Mouse (Mus musculus) brain, embryonic 14.5 days (tissue): ENCODE data around the gene Gale.
"Not testable (repeated sequence)": the region's sequence is repeated elsewhere in the genome, so short reads cannot be mapped to it uniquely, and the experiment has no call there.

Experiments
- CTCF ChIP-seq: fragments of 200-500 bp; IDR thresholded peaks from 2 replicates; pipeline ENCODE4 v1.5.1; 2012; ENCODE audit warnings: inconsistent platforms, mild to moderate bottlenecking, moderate library complexity, borderline replicate concordance; ENCODE audit not compliant: insufficient read depth, insufficient read length; ENCODE audit errors: extremely low read depth
- POLR2A ChIP-seq: fragments of 200-500 bp; IDR thresholded peaks from 2 replicates; pipeline ENCODE4 v1.6.1; 2012; ENCODE audit warnings: mild to moderate bottlenecking, inconsistent platforms, borderline replicate concordance; ENCODE audit not compliant: poor library complexity, insufficient read depth, insufficient read length, severe bottlenecking; ENCODE audit errors: extremely low read depth

DNA sequence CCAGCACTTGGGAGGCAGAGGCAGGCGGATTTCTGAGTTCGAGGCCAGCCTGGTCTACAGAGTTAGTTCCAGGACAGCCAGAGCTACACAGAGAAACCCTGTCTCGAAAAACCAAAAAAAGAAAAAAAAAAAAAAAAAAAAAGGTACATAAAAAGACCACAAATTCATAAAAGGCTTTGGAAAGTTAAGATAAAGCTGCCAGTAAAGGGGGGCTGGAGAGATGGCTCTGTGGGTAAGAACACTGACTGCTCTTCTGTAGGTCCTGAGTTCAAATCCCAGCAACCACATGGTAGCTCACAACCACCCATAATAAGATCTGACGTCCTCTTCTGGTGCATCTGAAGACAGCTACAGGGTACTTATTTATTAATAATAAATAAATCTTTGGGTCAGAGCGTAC is 16.7 kb downstream of the Gale start:
- TF ChIP-seq CTCF, POLR2A: not testable (repeated sequence)
